Mouse (Mus musculus): Measurements from ENCODE around the gene Ambn. TPM values are rescaled to one million over a fixed set of nuclear protein-coding genes. Genes with fewer than 3 reads are reported as not detected.

Ambn gene
- not detected in 2 replicates for polyA plus RNA-seq (2015; fragmentation: Nextera tagmentation; extraction: Ambion mirVana)

GRCm38 (mm10) chr5:88455691-88456090 lies at the start of gene Ambn:
TSS of gene Ambn (plus strand) at chr5:88455991.

GRCm38 (mm10) chr5:88487675-88488074 lies 31.9 kb downstream of the Ambn start, which contains the start of gene Enam:
TSS of gene Enam (plus strand) at chr5:88487975.

Other genes with a start within 250 kb of the Ambn start
- gene Gm7714, start 187.1 kb upstream of the Ambn start, polyA plus RNA-seq (2015; fragmentation: Nextera tagmentation; extraction: Ambion mirVana): not detected in 2 replicates
- not detected in 2 replicates for gene Prol1, start 138.7 kb upstream of the Ambn start, polyA plus RNA-seq (2015; fragmentation: Nextera tagmentation; extraction: Ambion mirVana)
- gene Amtn, start 79.9 kb upstream of the Ambn start, polyA plus RNA-seq (2015; fragmentation: Nextera tagmentation; extraction: Ambion mirVana): not detected in 2 replicates
- gene Enam, start 32.0 kb downstream of the Ambn start, polyA plus RNA-seq (2015; fragmentation: Nextera tagmentation; extraction: Ambion mirVana): not detected in 2 replicates
- gene Jchain, start 71.9 kb downstream of the Ambn start, polyA plus RNA-seq (2015; fragmentation: Nextera tagmentation; extraction: Ambion mirVana): 0.29 and 0.33 TPM in 2 replicates
- 39.7 and 42.3 TPM in 2 replicates for gene Utp3, start 98.5 kb downstream of the Ambn start, polyA plus RNA-seq (2015; fragmentation: Nextera tagmentation; extraction: Ambion mirVana)
- 4.9 and 5.7 TPM in 2 replicates for gene Rufy3, start 109.0 kb downstream of the Ambn start, polyA plus RNA-seq (2015; fragmentation: Nextera tagmentation; extraction: Ambion mirVana)
- 63.1 and 64.0 TPM in 2 replicates for gene Grsf1, start 220.2 kb downstream of the Ambn start, polyA plus RNA-seq (2015; fragmentation: Nextera tagmentation; extraction: Ambion mirVana)

All from skeletal muscle tissue, postnatal 0 days (tissue).